Mouse (Mus musculus) heart, embryonic 13.5 days (tissue): ENCODE results near the gene Zfp810. TPM values are rescaled to one million over a fixed set of nuclear protein-coding genes. Genes with fewer than 3 reads are reported as not detected.

Source experiments
- polyA plus RNA-seq: library from polyadenylated mRNA; unstranded; fragments of >200 nt; fragmentation: Nextera tagmentation; extraction: Ambion mirVana; gene quantifications from 2 replicates; pipeline ENCODE4 v1.2.1, GENCODE M21; 2015

The Zfp810 gene
- polyA plus RNA-seq, 1 experiment from 2014 or later = 15.2 TPM

Other genes with a start within 250 kb of the Zfp810 start
- gene Gm49318, start 236.4 kb downstream of the Zfp810 start, polyA plus RNA-seq = not detected in 2 replicates
- gene Zfp653, start 236.3 kb downstream of the Zfp810 start, polyA plus RNA-seq = 9.5 TPM in 2 replicates
- gene Ecsit, start 222.2 kb downstream of the Zfp810 start, polyA plus RNA-seq = 49.5 and 53.7 TPM in 2 replicates
- 250 and 292 TPM in 2 replicates for gene Cnn1, start 208.4 kb downstream of the Zfp810 start, polyA plus RNA-seq
- 106 and 125 TPM in 2 replicates for gene Elof1, start 190.5 kb downstream of the Zfp810 start, polyA plus RNA-seq
- gene Acp5, start 171.9 kb downstream of the Zfp810 start, polyA plus RNA-seq = 9.0 and 10.9 TPM in 2 replicates
- gene Pigyl, start 150.8 kb downstream of the Zfp810 start, polyA plus RNA-seq = 46.0 and 52.0 TPM in 2 replicates
- 0.08 and 0.24 TPM in 2 replicates for gene Zfp872, start 119.6 kb downstream of the Zfp810 start, polyA plus RNA-seq
- 16.0 and 17.9 TPM in 2 replicates for gene Zfp809, start 81.9 kb downstream of the Zfp810 start, polyA plus RNA-seq
- 3.7 and 4.2 TPM in 2 replicates for gene Zfp599, start 47.8 kb downstream of the Zfp810 start, polyA plus RNA-seq
- gene Anln, start 81.5 kb upstream of the Zfp810 start, polyA plus RNA-seq = 42.7 and 47.9 TPM in 2 replicates
- gene 9530077C05Rik, start 103.9 kb upstream of the Zfp810 start, polyA plus RNA-seq = 1.7 and 2.4 TPM in 2 replicates
- not detected in 2 replicates for gene Gm17545, start 146.6 kb upstream of the Zfp810 start, polyA plus RNA-seq
- gene Rp9, start 162.1 kb upstream of the Zfp810 start, polyA plus RNA-seq = 37.6 and 46.3 TPM in 2 replicates
- gene Bbs9, start 168.1 kb upstream of the Zfp810 start, polyA plus RNA-seq = 5.5 and 6.4 TPM in 2 replicates